Comparison of ENCODE assay signal across 7 mouse cellular contexts in genomic region chr17:14203121-14203941, GRCm38 (mm10). TPM values are rescaled to one million over a fixed set of nuclear protein-coding genes. Genes with fewer than 3 reads are reported as not detected.
A peak's percentile ranks its signal among the peaks of the same experiment; 100 is the strongest.
DNase-seq lines count a peak whose midpoint lies in the region; ATAC-seq and TF ChIP-seq lines count a peak whose summit lies in the region.

No protein-coding gene starts in this region.

- H3K36me3 ChIP-seq in limb, embryonic 14.5 days (ENCODE audit: control insufficient read depth, insufficient read depth, low read length) = no peaks in the 10 kb centered on the region
- no peaks in the 10 kb centered on the region for H3K36me3 ChIP-seq in midbrain, embryonic 15.5 days (replicated peaks)

- 3% methylated on average over 66 of the region's 97 CpGs for WGBS in limb, embryonic 14.5 days
- under 1% methylated on average over 97 of the region's 97 CpGs for WGBS in midbrain, embryonic 15.5 days

- no peaks in the 10 kb centered on the region for H3K9me3 ChIP-seq in limb, embryonic 14.5 days (ENCODE audit: control insufficient read depth, low read length)
- no peaks in the 10 kb centered on the region for H3K9me3 ChIP-seq in midbrain, embryonic 15.5 days

- H3K4me1 ChIP-seq in limb, embryonic 14.5 days (ENCODE audit: control insufficient read depth, insufficient read depth, low read length) = peaks cover 17% of the 10 kb centered on the region
- peaks cover 27% of the 10 kb centered on the region for H3K4me1 ChIP-seq in midbrain, embryonic 15.5 days

- H3K27ac ChIP-seq in limb, embryonic 14.5 days (replicated peaks; ENCODE audit: low read depth, low read length) = no peak overlapping the region
- H3K27ac ChIP-seq in midbrain, embryonic 15.5 days = peak overlapping the region; percentile 51

- ATAC-seq in granulocyte monocyte progenitor cell, adult 5-6 weeks (replicated peaks; ENCODE audit: poor library complexity, severe bottlenecking) = peak; percentile 12; the same call in 1 of the 2 replicates
- ATAC-seq in limb, embryonic 14.5 days (ENCODE audit: low FRiP score, low read depth) = peak; percentile 60; the same call in 1 of the 2 replicates
- peak; percentile 79 for ATAC-seq in midbrain, embryonic 15.5 days (replicated peaks)

- no peak for TF ChIP-seq POLR2A in limb, embryonic 14.5 days (IDR thresholded peaks at IDR 0.05; ENCODE audit: borderline replicate concordance, extremely low read depth, insufficient read depth, insufficient read length)

- DNase-seq in R1 (ENCODE audit: low read depth, low spot score) = peak; percentile 86
- DNase-seq in cerebellum, postnatal 25 days = peak; percentile 37 to 43
- peak; percentile 69 to 79 for DNase-seq in kidney, adult 8-10 months
- no peak for DNase-seq in limb, embryonic 14.5 days (ENCODE audit: low spot score)
- peak; percentile 31 for DNase-seq in testis, postnatal 14 days (ENCODE audit: low spot score)

- H3K4me2 ChIP-seq in limb, embryonic 14.5 days (replicated peaks; ENCODE audit: low read depth, low read length, severe bottlenecking) = peak overlapping the region; percentile 92
- peak overlapping the region; percentile 92 for H3K4me2 ChIP-seq in midbrain, embryonic 15.5 days

- H3K9ac ChIP-seq in limb, embryonic 14.5 days (ENCODE audit: low read depth, low read length, severe bottlenecking) = peak overlapping the region; percentile 62
- H3K9ac ChIP-seq in midbrain, embryonic 15.5 days = peak overlapping the region; percentile 54

- peaks cover 45% of the 10 kb centered on the region for H3K27me3 ChIP-seq in limb, embryonic 14.5 days (ENCODE audit: control insufficient read depth, insufficient read depth, low read length)
- H3K27me3 ChIP-seq in midbrain, embryonic 15.5 days (replicated peaks) = peaks cover 54% of the 10 kb centered on the region

- H3K4me3 ChIP-seq in limb, embryonic 14.5 days (replicated peaks; ENCODE audit: low read length) = peak overlapping the region; percentile 61
- H3K4me3 ChIP-seq in midbrain, embryonic 15.5 days = peak overlapping the region; percentile 68

RNA-seq across cellular contexts. Expression of gene Dact2, which starts 0.8 kb away (rescaled TPM):
- not detected in 2 replicates for total RNA-seq in granulocyte monocyte progenitor cell, adult 5-6 weeks (2014; fragmentation: Nextera tagmentation)
- not detected in 2 replicates for total RNA-seq in granulocyte monocyte progenitor cell, adult 5-6 weeks (2017)
- 1.3 and 2.3 TPM in 2 replicates for polyA plus RNA-seq in limb, embryonic 14.5 days (2012; rRNA removed)
- 0.69 and 0.99 TPM in 2 replicates for polyA plus RNA-seq in limb, embryonic 14.5 days (2014; fragmentation: Nextera tagmentation; extraction: Ambion mirVana)
- 1.7 and 2.9 TPM in 2 replicates for polyA plus RNA-seq in midbrain, embryonic 15.5 days (2015; fragmentation: Nextera tagmentation; extraction: Ambion mirVana)

Comparison
In these comparisons a context has a peak if more than half of its experiments do, and no peak if none do; other contexts are left out.
1. ATAC-seq: peak in every context shown above with its lines; median percentile 79 in midbrain, embryonic 15.5 days; 60 in limb, embryonic 14.5 days; 12 in granulocyte monocyte progenitor cell, adult 5-6 weeks.